Mouse (Mus musculus): Measurements from ENCODE around the gene Asb4. TPM values are rescaled to one million over a fixed set of nuclear protein-coding genes. Genes with fewer than 3 reads are reported as not detected.

Gene Asb4
- polyA plus RNA-seq, 2 experiments = 4.0 to 6.1 TPM

GRCm38 (mm10) chr6:5382583-5383215 lies 487 bp upstream of the Asb4 start:
- H3K4me1 ChIP-seq (replicated peaks; ENCODE audit: control insufficient read depth in 2 of 2, insufficient read depth in 2 of 2, low read length in 1 of 2) = peaks cover 7 to 37% of the 10 kb centered on the region in 2 experiments
- H3K9me3 ChIP-seq (ENCODE audit: control insufficient read depth, low read length) = no peaks in the 10 kb centered on the region
- 2% methylated on average over 16 of the region's 16 CpGs for WGBS (ENCODE audit: insufficient replicate concordance)
- peak overlapping the region; percentile 26 to 32 for H3K4me3 ChIP-seq (ENCODE audit: insufficient read depth in 1 of 2, low read depth in 2 of 2, low read length in 2 of 2)
- H3K9ac ChIP-seq (replicated peaks) = peak overlapping the region; percentile 23; the same call in 1 of the 2 replicates
- H3K4me2 ChIP-seq (ENCODE audit: low read depth) = peak overlapping the region; percentile 71
- H3K36me3 ChIP-seq (replicated peaks; ENCODE audit: control insufficient read depth, insufficient read depth, low read depth) = no peaks in the 10 kb centered on the region
- 0 out of 2 replicates have a peak, but pooled peaks have one; percentile 12 for TF ChIP-seq EP300 (IDR thresholded peaks at IDR 0.05; ENCODE audit: low read depth)
- TF ChIP-seq CTCF (IDR thresholded peaks at IDR 0.05; ENCODE audit: low read depth) = peak; percentile 85
- ATAC-seq (ENCODE audit: insufficient read depth) (peak; percentile 58; the same call in 1 of the 2 replicates), DNase-seq (ENCODE audit: low read depth in 3 of 3, low spot score in 3 of 3) (peak in 2 of 3 experiments; percentile 49 to 61)
- no peak overlapping the region for H3K27ac ChIP-seq
- H3K27me3 ChIP-seq (ENCODE audit: control insufficient read depth, insufficient read depth, low read length) = peaks cover 13% of the 10 kb centered on the region

- no peak overlapping the region for H3K9ac ChIP-seq (replicated peaks)
- peak overlapping the region; percentile 71 for H3K4me2 ChIP-seq (ENCODE audit: low read depth)
- no peak for ATAC-seq (ENCODE audit: insufficient read depth)
- no peak overlapping the region for H3K27ac ChIP-seq
- H3K4me3 ChIP-seq (ENCODE audit: insufficient read depth in 1 of 2, low read depth in 2 of 2, low read length in 2 of 2) = peak overlapping the region; percentile 24 to 26
- H3K9me3 ChIP-seq (ENCODE audit: control insufficient read depth, low read length) = no peaks in the 10 kb centered on the region
- H3K36me3 ChIP-seq (replicated peaks; ENCODE audit: control insufficient read depth, insufficient read depth, low read depth) = no peaks in the 10 kb centered on the region
- TF ChIP-seq CTCF (IDR thresholded peaks at IDR 0.05; ENCODE audit: low read depth) (peak; percentile 71), EP300 (IDR thresholded peaks at IDR 0.05; ENCODE audit: low read depth) (no peak)
- peaks cover 13% of the 10 kb centered on the region for H3K27me3 ChIP-seq (ENCODE audit: control insufficient read depth, insufficient read depth, low read length)
- peaks cover 7 to 37% of the 10 kb centered on the region in 2 experiments for H3K4me1 ChIP-seq (replicated peaks; ENCODE audit: control insufficient read depth in 2 of 2, insufficient read depth in 2 of 2, low read length in 1 of 2)
- 2% methylated on average over 11 of the region's 11 CpGs for WGBS (ENCODE audit: insufficient replicate concordance)
- peak; percentile 46 to 65 (median 51) for DNase-seq (ENCODE audit: low read depth in 3 of 3, low spot score in 3 of 3)
Observed at GRCm38 (mm10) chr6:5384178-5384490, 948 bp downstream of the Asb4 start.

DNA sequence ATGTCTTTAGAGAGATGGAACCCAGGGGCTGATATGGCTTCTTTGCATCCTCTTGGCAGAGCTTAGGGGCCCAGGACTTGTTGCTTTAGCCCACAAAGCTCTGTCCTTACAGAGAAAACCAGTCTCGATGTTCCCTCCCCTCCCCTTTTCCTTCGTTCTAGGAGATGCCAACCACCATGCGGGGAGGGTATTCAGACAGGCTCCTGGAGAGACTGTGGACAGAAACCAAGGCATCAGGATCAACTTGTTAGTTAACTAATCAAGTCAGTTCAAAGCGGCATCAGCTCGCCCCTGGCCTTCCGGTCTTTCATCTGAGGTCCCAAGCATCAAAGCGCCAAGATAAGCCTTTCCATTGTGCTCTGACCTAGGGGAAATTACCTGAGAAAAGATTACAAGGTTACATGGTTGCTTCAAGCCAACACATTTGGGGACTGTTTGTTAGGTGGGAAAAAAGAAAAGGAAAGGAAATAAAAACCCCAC lies 2.0 kb downstream of the Asb4 start:
- 39% methylated on average over 7 of the region's 7 CpGs for WGBS (ENCODE audit: insufficient replicate concordance)
- Histone ChIP-seq H3K9ac (replicated peaks) (no peak overlapping the region), H3K9me3 (ENCODE audit: control insufficient read depth, low read length) (no peaks in the 10 kb centered on the region), H3K36me3 (replicated peaks; ENCODE audit: control insufficient read depth, insufficient read depth, low read depth) (no peaks in the 10 kb centered on the region), H3K27me3 (ENCODE audit: control insufficient read depth, insufficient read depth, low read length) (peaks cover 14% of the 10 kb centered on the region), H3K4me1 (replicated peaks; ENCODE audit: control insufficient read depth in 2 of 2, insufficient read depth in 2 of 2, low read length in 1 of 2) (peaks cover 5 to 39% of the 10 kb centered on the region in 2 experiments), H3K27ac (no peak overlapping the region), H3K4me3 (ENCODE audit: insufficient read depth in 1 of 2, low read depth in 2 of 2, low read length in 2 of 2) (no peak overlapping the region), H3K4me2 (ENCODE audit: low read depth) (no peak overlapping the region)
- TF ChIP-seq CTCF (IDR thresholded peaks at IDR 0.05; ENCODE audit: low read depth) (no peak), EP300 (IDR thresholded peaks at IDR 0.05; ENCODE audit: low read depth) (no peak)
- ATAC-seq (ENCODE audit: insufficient read depth) (no peak), DNase-seq (ENCODE audit: low read depth in 3 of 3, low spot score in 3 of 3) (no peak)

- H3K9me3 ChIP-seq (ENCODE audit: control insufficient read depth, low read length) = no peaks in the 10 kb centered on the region
- no peak overlapping the region for H3K4me3 ChIP-seq (ENCODE audit: insufficient read depth in 1 of 2, low read depth in 2 of 2, low read length in 2 of 2)
- WGBS (ENCODE audit: insufficient replicate concordance) = 62% methylated on average over 4 of the region's 4 CpGs
- no peak overlapping the region for H3K9ac ChIP-seq (replicated peaks)
- peaks cover 2 to 30% of the 10 kb centered on the region in 2 experiments; a peak in 3 of 4 replicates for H3K4me1 ChIP-seq (replicated peaks; ENCODE audit: control insufficient read depth in 2 of 2, insufficient read depth in 2 of 2, low read length in 1 of 2)
- H3K27ac ChIP-seq = no peak overlapping the region
- no peak overlapping the region for H3K4me2 ChIP-seq (ENCODE audit: low read depth)
- no peaks in the 10 kb centered on the region for H3K36me3 ChIP-seq (replicated peaks; ENCODE audit: control insufficient read depth, insufficient read depth, low read depth)
- H3K27me3 ChIP-seq (ENCODE audit: control insufficient read depth, insufficient read depth, low read length) = peaks cover 20% of the 10 kb centered on the region
- ATAC-seq (ENCODE audit: insufficient read depth) (no peak), DNase-seq (ENCODE audit: low read depth in 3 of 3, low spot score in 3 of 3) (no peak)
- TF ChIP-seq CTCF (IDR thresholded peaks at IDR 0.05; ENCODE audit: low read depth) = no peak
Observed at GRCm38 (mm10) chr6:5386486-5386885, 3.3 kb downstream of the Asb4 start.

- no peaks in the 10 kb centered on the region for H3K9me3 ChIP-seq (ENCODE audit: control insufficient read depth, low read length)
- no peak overlapping the region for H3K4me2 ChIP-seq (ENCODE audit: low read depth)
- TF ChIP-seq EP300 (IDR thresholded peaks at IDR 0.05; ENCODE audit: low read depth) (no peak), CTCF (IDR thresholded peaks at IDR 0.05; ENCODE audit: low read depth) (no peak)
- DNase-seq (ENCODE audit: low read depth in 3 of 3, low spot score in 3 of 3) (no peak), ATAC-seq (ENCODE audit: insufficient read depth) (no peak)
- H3K27ac ChIP-seq = no peak overlapping the region
- WGBS (ENCODE audit: insufficient replicate concordance) = 75% methylated on average over 2 of the region's 2 CpGs
- no peak overlapping the region for H3K4me3 ChIP-seq (ENCODE audit: insufficient read depth in 1 of 2, low read depth in 2 of 2, low read length in 2 of 2)
- H3K27me3 ChIP-seq (ENCODE audit: control insufficient read depth, insufficient read depth, low read length) = peaks cover 20% of the 10 kb centered on the region
- H3K9ac ChIP-seq (replicated peaks) = no peak overlapping the region
- peaks cover 2 to 22% of the 10 kb centered on the region in 2 experiments; a peak in 3 of 4 replicates for H3K4me1 ChIP-seq (replicated peaks; ENCODE audit: control insufficient read depth in 2 of 2, insufficient read depth in 2 of 2, low read length in 1 of 2)
- no peaks in the 10 kb centered on the region for H3K36me3 ChIP-seq (replicated peaks; ENCODE audit: control insufficient read depth, insufficient read depth, low read depth)
Observed at GRCm38 (mm10) chr6:5387396-5387795, 4.2 kb downstream of the Asb4 start.

Measured in liver, embryonic 14.5 days (tissue).